Mouse (Mus musculus): Measurements from ENCODE around the gene Rasgef1a. TPM values are rescaled to one million over a fixed set of nuclear protein-coding genes. Genes with fewer than 3 reads are reported as not detected.

The Rasgef1a gene
- polyA plus RNA-seq, 1 experiment = 0.30 TPM

- Histone ChIP-seq H3K9me3 (peaks cover 18% of the 10 kb centered on the region), H3K4me3 (replicated peaks) (no peak overlapping the region), H3K36me3 (replicated peaks; ENCODE audit: low read length) (no peaks in the 10 kb centered on the region), H3K27me3 (replicated peaks) (peaks cover 47% of the 10 kb centered on the region), H3K4me1 (no peaks in the 10 kb centered on the region)
- TF ChIP-seq GATA1 (IDR thresholded peaks at IDR 0.05; ENCODE audit: borderline replicate concordance, low read length) (no peak), FLI1 (IDR thresholded peaks at IDR 0.05; ENCODE audit: low read length) (no peak)
Measured at GRCm38 (mm10) chr6:118046924-118047323, 35.7 kb downstream of the Rasgef1a start.

GRCm38 (mm10) chr6:118047811-118048505 lies 36.7 kb downstream of the Rasgef1a start:
- Histone ChIP-seq H3K4me3 (replicated peaks) (no peak overlapping the region), H3K9me3 (peaks cover 28% of the 10 kb centered on the region), H3K27me3 (replicated peaks) (peaks cover 55% of the 10 kb centered on the region), H3K36me3 (replicated peaks; ENCODE audit: low read length) (no peaks in the 10 kb centered on the region), H3K4me1 (no peaks in the 10 kb centered on the region)
- no peak for TF ChIP-seq FLI1 (IDR thresholded peaks at IDR 0.05; ENCODE audit: low read length)
- TF ChIP-seq GATA1 (IDR thresholded peaks at IDR 0.05; ENCODE audit: borderline replicate concordance, low read length) = no peak

- TF ChIP-seq FLI1 (IDR thresholded peaks at IDR 0.05; ENCODE audit: low read length) = no peak
- TF ChIP-seq GATA1 (IDR thresholded peaks at IDR 0.05; ENCODE audit: borderline replicate concordance, low read length) = no peak
- Histone ChIP-seq H3K4me3 (replicated peaks) (no peak overlapping the region), H3K4me1 (no peaks in the 10 kb centered on the region), H3K9me3 (peaks cover 28% of the 10 kb centered on the region), H3K36me3 (replicated peaks; ENCODE audit: low read length) (no peaks in the 10 kb centered on the region), H3K27me3 (replicated peaks) (peaks cover 62% of the 10 kb centered on the region)
Measured at GRCm38 (mm10) chr6:118049776-118050175, 38.5 kb downstream of the Rasgef1a start.

GRCm38 (mm10) chr6:118051474-118051873 lies 40.2 kb downstream of the Rasgef1a start:
- TF ChIP-seq FLI1 (IDR thresholded peaks at IDR 0.05; ENCODE audit: low read length) (no peak), GATA1 (IDR thresholded peaks at IDR 0.05; ENCODE audit: borderline replicate concordance, low read length) (no peak)
- H3K4me1 ChIP-seq = no peaks in the 10 kb centered on the region
- peaks cover 54% of the 10 kb centered on the region for H3K27me3 ChIP-seq (replicated peaks)
- H3K36me3 ChIP-seq (replicated peaks; ENCODE audit: low read length) = no peaks in the 10 kb centered on the region
- H3K4me3 ChIP-seq (replicated peaks) = no peak overlapping the region
- peaks cover 28% of the 10 kb centered on the region for H3K9me3 ChIP-seq

GRCm38 (mm10) chr6:118055209-118055608 lies 44.0 kb downstream of the Rasgef1a start:
- TF ChIP-seq GATA1 (IDR thresholded peaks at IDR 0.05; ENCODE audit: borderline replicate concordance, low read length) = no peak

GRCm38 (mm10) chr6:118061266-118061665 lies 50.0 kb downstream of the Rasgef1a start:
- TF ChIP-seq FLI1 (IDR thresholded peaks at IDR 0.05; ENCODE audit: low read length) (no peak), GATA1 (IDR thresholded peaks at IDR 0.05; ENCODE audit: borderline replicate concordance, low read length) (no peak)
- Histone ChIP-seq H3K4me3 (replicated peaks) (no peak overlapping the region), H3K36me3 (replicated peaks; ENCODE audit: low read length) (no peaks in the 10 kb centered on the region), H3K27me3 (replicated peaks) (peaks cover 33% of the 10 kb centered on the region), H3K9me3 (peaks cover 6% of the 10 kb centered on the region), H3K4me1 (peaks cover 16% of the 10 kb centered on the region)

More at GRCm38 (mm10) chr6:118055209-118055608, 44.0 kb downstream of the Rasgef1a start:
- no peaks in the 10 kb centered on the region for H3K36me3 ChIP-seq (replicated peaks; ENCODE audit: low read length)
- H3K27me3 ChIP-seq (replicated peaks) = peaks cover 37% of the 10 kb centered on the region
- peaks cover 19% of the 10 kb centered on the region for H3K9me3 ChIP-seq
- H3K4me3 ChIP-seq (replicated peaks) = no peak overlapping the region
- no peaks in the 10 kb centered on the region for H3K4me1 ChIP-seq

GRCm38 (mm10) chr6:118063266-118063665 lies 52.0 kb downstream of the Rasgef1a start:
- no peaks in the 10 kb centered on the region for H3K36me3 ChIP-seq (replicated peaks; ENCODE audit: low read length)
- peaks cover 6% of the 10 kb centered on the region for H3K9me3 ChIP-seq
- TF ChIP-seq GATA1 (IDR thresholded peaks at IDR 0.05; ENCODE audit: borderline replicate concordance, low read length) = no peak
- TF ChIP-seq FLI1 (IDR thresholded peaks at IDR 0.05; ENCODE audit: low read length) = no peak
- H3K4me1 ChIP-seq = peaks cover 33% of the 10 kb centered on the region
- H3K27me3 ChIP-seq (replicated peaks) = peaks cover 51% of the 10 kb centered on the region
- H3K4me3 ChIP-seq (replicated peaks) = no peak overlapping the region

GRCm38 (mm10) chr6:118064968-118065530 lies 53.8 kb downstream of the Rasgef1a start:
- no peak for TF ChIP-seq FLI1 (IDR thresholded peaks at IDR 0.05; ENCODE audit: low read length)
- TF ChIP-seq GATA1 (IDR thresholded peaks at IDR 0.05; ENCODE audit: borderline replicate concordance, low read length) = no peak
- Histone ChIP-seq H3K36me3 (replicated peaks; ENCODE audit: low read length) (no peaks in the 10 kb centered on the region), H3K9me3 (no peaks in the 10 kb centered on the region), H3K27me3 (replicated peaks) (peaks cover 56% of the 10 kb centered on the region), H3K4me3 (replicated peaks) (peak overlapping the region; percentile 93), H3K4me1 (peaks cover 33% of the 10 kb centered on the region)

- Histone ChIP-seq H3K9me3 (no peaks in the 10 kb centered on the region), H3K4me3 (replicated peaks) (peak overlapping the region; percentile 93), H3K36me3 (replicated peaks; ENCODE audit: low read length) (no peaks in the 10 kb centered on the region), H3K27me3 (replicated peaks) (peaks cover 63% of the 10 kb centered on the region), H3K4me1 (peaks cover 33% of the 10 kb centered on the region)
- no peak for TF ChIP-seq FLI1 (IDR thresholded peaks at IDR 0.05; ENCODE audit: low read length)
- no peak for TF ChIP-seq GATA1 (IDR thresholded peaks at IDR 0.05; ENCODE audit: borderline replicate concordance, low read length)
Measured at GRCm38 (mm10) chr6:118065837-118066198, 54.6 kb downstream of the Rasgef1a start.
